Mouse (Mus musculus): ENCODE measurements around the gene Blm. TPM values are rescaled to one million over a fixed set of nuclear protein-coding genes. Genes with fewer than 3 reads are reported as not detected.

The Blm gene
- 0.98 and 1.3 TPM in 2 replicates for polyA plus RNA-seq (2012; rRNA removed)

GRCm38 (mm10) chr7:80535009-80535744, at the start of gene Blm:
TSS of gene Blm (minus strand) at chr7:80535119.
- peak; percentile 89 for DNase-seq (ENCODE audit: low read depth, low spot score)
- under 1% methylated on average over 43 of the region's 43 CpGs for WGBS

- DNase-seq (ENCODE audit: low read depth, low spot score): peak; percentile 14
- 36% methylated on average over 6 of the region's 6 CpGs for WGBS
Measured at GRCm38 (mm10) chr7:80583981-80584380, 49.1 kb upstream of the Blm start.

- 11% methylated on average over 20 of the region's 20 CpGs for WGBS
- DNase-seq (ENCODE audit: low read depth, low spot score): peak; percentile 42
Measured at GRCm38 (mm10) chr7:80582821-80583451, 48.0 kb upstream of the Blm start.

GRCm38 (mm10) chr7:80580368-80580767, 45.4 kb upstream of the Blm start:
- WGBS: 35% methylated on average over 6 of the region's 6 CpGs
- no peak for DNase-seq (ENCODE audit: low read depth, low spot score)

- no peak for DNase-seq (ENCODE audit: low read depth, low spot score)
Measured at GRCm38 (mm10) chr7:80577417-80577980, 42.6 kb upstream of the Blm start.

GRCm38 (mm10) chr7:80576626-80577025, 41.7 kb upstream of the Blm start:
- 70% methylated on average over 3 of the region's 3 CpGs for WGBS
- no peak for DNase-seq (ENCODE audit: low read depth, low spot score)

More at GRCm38 (mm10) chr7:80577417-80577980, 42.6 kb upstream of the Blm start:
- WGBS: 76% methylated on average over 14 of the region's 14 CpGs

GRCm38 (mm10) chr7:80575750-80576149, 40.8 kb upstream of the Blm start:
- no peak for DNase-seq (ENCODE audit: low read depth, low spot score)
- 69% methylated on average over 9 of the region's 9 CpGs for WGBS

- DNase-seq (ENCODE audit: low read depth, low spot score): no peak
- 60% methylated on average over 3 of the region's 3 CpGs for WGBS
Measured at GRCm38 (mm10) chr7:80573076-80573475, 38.2 kb upstream of the Blm start.

GRCm38 (mm10) chr7:80567982-80568381, 33.1 kb upstream of the Blm start:
- DNase-seq (ENCODE audit: low read depth, low spot score): no peak
- 85% methylated on average over 8 of the region's 8 CpGs for WGBS

GRCm38 (mm10) chr7:80561931-80562330, 27.0 kb upstream of the Blm start:
- no peak for DNase-seq (ENCODE audit: low read depth, low spot score)
- WGBS: 73% methylated on average over 5 of the region's 5 CpGs

- DNase-seq (ENCODE audit: low read depth, low spot score): no peak
- WGBS: 71% methylated on average over 9 of the region's 9 CpGs
Measured at GRCm38 (mm10) chr7:80561271-80561670, 26.4 kb upstream of the Blm start.

GRCm38 (mm10) chr7:80558572-80558971, 23.7 kb upstream of the Blm start:
- 60% methylated on average over 5 of the region's 5 CpGs for WGBS
- no peak for DNase-seq (ENCODE audit: low read depth, low spot score)

- WGBS: 51% methylated on average over 8 of the region's 8 CpGs
- DNase-seq (ENCODE audit: low read depth, low spot score): no peak
Measured at GRCm38 (mm10) chr7:80558101-80558500, 23.2 kb upstream of the Blm start.

GRCm38 (mm10) chr7:80557161-80557560, 22.2 kb upstream of the Blm start:
- 74% methylated on average over 4 of the region's 4 CpGs for WGBS
- DNase-seq (ENCODE audit: low read depth, low spot score): no peak

- DNase-seq (ENCODE audit: low read depth, low spot score): no peak
- WGBS: 84% methylated on average over 3 of the region's 3 CpGs
Measured at GRCm38 (mm10) chr7:80556166-80556565, 21.2 kb upstream of the Blm start.

GRCm38 (mm10) chr7:80555146-80555545, 20.2 kb upstream of the Blm start:
- no peak for DNase-seq (ENCODE audit: low read depth, low spot score)
- 63% methylated on average over 3 of the region's 3 CpGs for WGBS

GRCm38 (mm10) chr7:80554180-80555021, 19.5 kb upstream of the Blm start:
- no peak for DNase-seq (ENCODE audit: low read depth, low spot score)
- 41% methylated on average over 22 of the region's 22 CpGs for WGBS

GRCm38 (mm10) chr7:80548513-80549260, 13.8 kb upstream of the Blm start:
- WGBS: 72% methylated on average over 7 of the region's 7 CpGs
- DNase-seq (ENCODE audit: low read depth, low spot score): no peak

GRCm38 (mm10) chr7:80542139-80542831, 7.4 kb upstream of the Blm start:
- 77% methylated on average over 7 of the region's 7 CpGs for WGBS
- no peak for DNase-seq (ENCODE audit: low read depth, low spot score)
